Mouse (Mus musculus) ES-E14 (cell line): ENCODE data around the gene Phyhipl.

Source experiments
- CHD2 ChIP-seq: IDR thresholded peaks from 2 replicates; pipeline ENCODE4 v1.6.1; 2014; ENCODE audit warnings: mild to moderate bottlenecking, low read depth, low read length, inconsistent platforms
- HCFC1 ChIP-seq: IDR thresholded peaks from 2 replicates; pipeline ENCODE4 v1.6.1; 2012; ENCODE audit warnings: low read length, inconsistent platforms, borderline replicate concordance; ENCODE audit not compliant: insufficient read depth
- ZNF384 ChIP-seq: IDR thresholded peaks from 2 replicates; pipeline ENCODE4 v1.6.1; 2012; ENCODE audit warnings: low read depth, low read length, inconsistent platforms

GRCm38 (mm10) chr10:70507880-70508279 is 147.9 kb downstream of the Phyhipl start:
- no peak for TF ChIP-seq CHD2
- TF ChIP-seq HCFC1: no peak
- TF ChIP-seq ZNF384: no peak
